Mouse (Mus musculus): ENCODE results near the gene Slc25a34. TPM values are rescaled to one million over a fixed set of nuclear protein-coding genes. Genes with fewer than 3 reads are reported as not detected.

The Slc25a34 gene
- polyA plus RNA-seq, 1 experiment from 2014 or later: not detected

- Histone ChIP-seq H3K4me1 (ENCODE audit: control insufficient read depth, insufficient read depth, low read length) (peaks cover 14% of the 10 kb centered on the region; the same call in 1 of the 2 replicates), H3K27ac (ENCODE audit: low read length) (peak overlapping the region; percentile 90), H3K4me2 (replicated peaks; ENCODE audit: low read depth, low read length) (peak overlapping the region; percentile 84), H3K9ac (replicated peaks; ENCODE audit: low read depth, low read length) (peak overlapping the region; percentile 82), H3K36me3 (ENCODE audit: control insufficient read depth, insufficient read depth, low read length) (peaks cover 21% of the 10 kb centered on the region), H3K4me3 (ENCODE audit: low read depth, low read length) (peak overlapping the region; percentile 79), H3K9me3 (ENCODE audit: control insufficient read depth, low read depth, low read length) (no peaks in the 10 kb centered on the region), H3K27me3 (ENCODE audit: control insufficient read depth, insufficient read depth, low read length) (no peaks in the 10 kb centered on the region)
- WGBS: 1% methylated on average over 18 of the region's 19 CpGs
- ATAC-seq (ENCODE audit: insufficient number of reproducible peaks, insufficient read depth, low FRiP score, low read depth): peak; percentile 65; the same call in 1 of the 2 replicates
Measured at GRCm38 (mm10) chr4:141598199-141598893, 25.3 kb downstream of the Slc25a34 start.

DNA sequence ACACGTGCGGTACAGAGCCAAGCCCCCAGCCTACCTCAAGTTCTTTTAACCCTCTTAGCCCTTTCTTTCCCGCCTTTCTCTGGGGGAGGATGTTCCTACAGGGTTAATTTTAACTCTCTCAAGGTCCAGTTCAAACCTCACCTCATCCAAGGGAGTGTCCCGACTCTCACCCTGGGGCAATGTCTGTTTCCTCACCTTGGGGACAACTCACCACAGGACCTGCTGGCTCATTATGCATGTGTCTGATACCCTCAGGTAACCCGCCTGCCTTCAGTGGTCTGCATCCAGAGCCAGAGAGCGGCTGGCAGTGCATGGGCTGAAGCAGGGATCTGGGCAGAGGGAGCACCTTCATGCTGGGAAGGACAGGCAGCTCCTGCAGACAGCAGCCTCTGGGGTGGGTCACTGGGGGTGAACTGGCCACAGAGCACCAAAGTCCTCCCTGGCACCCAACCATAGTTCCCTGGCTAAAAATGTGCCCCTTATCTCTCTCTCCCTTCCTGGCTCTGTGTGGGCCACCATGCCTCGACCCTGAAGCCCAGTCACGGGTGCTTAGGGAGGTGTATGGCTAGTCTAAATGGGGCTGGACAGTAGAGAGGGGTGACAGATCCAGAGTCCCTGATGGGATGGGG is 26.8 kb downstream of the Slc25a34 start:
- peaks cover 31% of the 10 kb centered on the region for H3K36me3 ChIP-seq (ENCODE audit: control insufficient read depth, insufficient read depth, low read length)
- H3K27me3 ChIP-seq (ENCODE audit: control insufficient read depth, insufficient read depth, low read length): no peaks in the 10 kb centered on the region
- peaks cover 14% of the 10 kb centered on the region; the same call in 1 of the 2 replicates for H3K4me1 ChIP-seq (ENCODE audit: control insufficient read depth, insufficient read depth, low read length)
- 83% methylated on average over 8 of the region's 8 CpGs for WGBS
- H3K9me3 ChIP-seq (ENCODE audit: control insufficient read depth, low read depth, low read length): no peaks in the 10 kb centered on the region
- ATAC-seq (ENCODE audit: insufficient number of reproducible peaks, insufficient read depth, low FRiP score, low read depth): no peak
- no peak overlapping the region for H3K4me2 ChIP-seq (replicated peaks; ENCODE audit: low read depth, low read length)
- H3K9ac ChIP-seq (replicated peaks; ENCODE audit: low read depth, low read length): no peak overlapping the region
- H3K4me3 ChIP-seq (ENCODE audit: low read depth, low read length): no peak overlapping the region
- no peak overlapping the region for H3K27ac ChIP-seq (ENCODE audit: low read length)

DNA sequence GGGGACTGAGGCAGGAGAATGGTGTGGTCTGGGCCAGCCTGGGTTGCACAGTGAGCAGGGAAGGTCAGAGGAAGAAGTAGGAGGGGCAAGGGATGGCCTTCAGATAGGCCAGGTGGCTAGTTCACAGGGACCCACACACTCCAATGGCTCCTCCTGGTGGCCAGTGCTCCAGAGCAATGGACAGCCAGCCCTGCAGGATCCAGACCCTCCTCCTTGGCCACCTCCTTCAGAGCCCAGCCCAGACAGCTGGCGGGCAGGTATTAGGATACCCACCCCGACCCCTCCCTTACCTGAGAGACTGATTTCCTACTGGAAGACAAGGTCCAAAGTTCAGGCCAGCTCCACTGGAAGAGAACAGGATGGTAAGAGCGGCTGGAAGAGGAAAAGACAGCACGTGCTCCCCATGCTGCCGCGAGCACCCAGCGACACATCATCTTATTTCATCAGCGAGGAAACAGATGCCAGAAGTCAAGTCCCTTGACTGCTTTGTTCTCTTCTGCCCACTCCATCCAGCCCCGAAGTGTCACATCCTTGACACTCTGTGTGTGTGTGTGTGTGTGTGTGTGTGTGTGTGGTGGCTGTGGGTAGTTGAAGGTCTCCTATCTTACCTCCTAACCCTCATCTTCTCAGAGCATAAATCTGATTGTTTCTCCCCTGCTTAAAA is 27.9 kb downstream of the Slc25a34 start:
- Histone ChIP-seq H3K27me3 (ENCODE audit: control insufficient read depth, insufficient read depth, low read length) (no peaks in the 10 kb centered on the region), H3K27ac (ENCODE audit: low read length) (no peak overlapping the region), H3K4me1 (ENCODE audit: control insufficient read depth, insufficient read depth, low read length) (peaks cover 14% of the 10 kb centered on the region; the same call in 1 of the 2 replicates), H3K4me3 (ENCODE audit: low read depth, low read length) (no peak overlapping the region), H3K4me2 (replicated peaks; ENCODE audit: low read depth, low read length) (no peak overlapping the region), H3K36me3 (ENCODE audit: control insufficient read depth, insufficient read depth, low read length) (peaks cover 38% of the 10 kb centered on the region), H3K9ac (replicated peaks; ENCODE audit: low read depth, low read length) (no peak overlapping the region), H3K9me3 (ENCODE audit: control insufficient read depth, low read depth, low read length) (no peaks in the 10 kb centered on the region)
- no peak; the same call in 1 of the 2 replicates for ATAC-seq (ENCODE audit: insufficient number of reproducible peaks, insufficient read depth, low FRiP score, low read depth)
- WGBS: 78% methylated on average over 9 of the region's 9 CpGs

GRCm38 (mm10) chr4:141595138-141595537 is 28.5 kb downstream of the Slc25a34 start:
- no peaks in the 10 kb centered on the region for H3K9me3 ChIP-seq (ENCODE audit: control insufficient read depth, low read depth, low read length)
- H3K4me3 ChIP-seq (ENCODE audit: low read depth, low read length): no peak overlapping the region
- WGBS: 91% methylated on average over 11 of the region's 11 CpGs
- H3K9ac ChIP-seq (replicated peaks; ENCODE audit: low read depth, low read length): no peak overlapping the region
- ATAC-seq (ENCODE audit: insufficient number of reproducible peaks, insufficient read depth, low FRiP score, low read depth): no peak
- H3K27ac ChIP-seq (ENCODE audit: low read length): no peak overlapping the region
- H3K4me1 ChIP-seq (ENCODE audit: control insufficient read depth, insufficient read depth, low read length): peaks cover 8% of the 10 kb centered on the region; the same call in 1 of the 2 replicates
- no peak overlapping the region for H3K4me2 ChIP-seq (replicated peaks; ENCODE audit: low read depth, low read length)
- H3K36me3 ChIP-seq (ENCODE audit: control insufficient read depth, insufficient read depth, low read length): peaks cover 41% of the 10 kb centered on the region
- H3K27me3 ChIP-seq (ENCODE audit: control insufficient read depth, insufficient read depth, low read length): no peaks in the 10 kb centered on the region

DNA sequence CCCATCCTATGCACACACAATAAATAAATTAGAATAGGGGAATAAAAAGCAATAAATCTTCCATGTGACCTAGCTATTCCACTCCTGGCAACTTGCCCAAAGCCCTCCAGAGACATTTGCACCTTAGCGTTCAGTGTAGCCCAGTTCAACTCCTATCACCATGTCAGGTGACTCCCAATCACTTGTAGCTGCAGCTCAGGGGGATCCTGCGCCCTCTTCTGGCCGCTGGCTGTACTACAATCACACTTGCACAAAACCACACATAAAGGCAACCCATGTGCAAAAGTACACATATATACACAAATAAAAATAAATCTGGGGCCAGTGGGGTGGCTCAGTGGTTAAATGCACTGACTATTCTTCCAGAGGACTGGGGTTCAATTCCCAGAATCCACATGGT is 32.1 kb downstream of the Slc25a34 start:
- H3K4me1 ChIP-seq (ENCODE audit: control insufficient read depth, insufficient read depth, low read length): 0 out of 2 replicates have a peak, but pooled peaks cover 5% of the 10 kb centered on the region
- ATAC-seq (ENCODE audit: insufficient number of reproducible peaks, insufficient read depth, low FRiP score, low read depth): no peak

GRCm38 (mm10) chr4:141583919-141584318 is 39.7 kb downstream of the Slc25a34 start:
- Histone ChIP-seq H3K36me3 (ENCODE audit: control insufficient read depth, insufficient read depth, low read length) (peaks cover 54% of the 10 kb centered on the region), H3K4me3 (ENCODE audit: low read depth, low read length) (no peak overlapping the region), H3K27me3 (ENCODE audit: control insufficient read depth, insufficient read depth, low read length) (no peaks in the 10 kb centered on the region), H3K9me3 (ENCODE audit: control insufficient read depth, low read depth, low read length) (no peaks in the 10 kb centered on the region), H3K27ac (ENCODE audit: low read length) (no peak overlapping the region), H3K4me1 (ENCODE audit: control insufficient read depth, insufficient read depth, low read length) (no peaks in the 10 kb centered on the region), H3K4me2 (replicated peaks; ENCODE audit: low read depth, low read length) (no peak overlapping the region), H3K9ac (replicated peaks; ENCODE audit: low read depth, low read length) (no peak overlapping the region)
- 87% methylated on average over 8 of the region's 8 CpGs for WGBS
- no peak for ATAC-seq (ENCODE audit: insufficient number of reproducible peaks, insufficient read depth, low FRiP score, low read depth)

More for the DNA sequence above, 32.1 kb downstream of the Slc25a34 start:
- H3K4me2 ChIP-seq (replicated peaks; ENCODE audit: low read depth, low read length): no peak overlapping the region
- H3K4me3 ChIP-seq (ENCODE audit: low read depth, low read length): no peak overlapping the region
- H3K27ac ChIP-seq (ENCODE audit: low read length): no peak overlapping the region
- H3K27me3 ChIP-seq (ENCODE audit: control insufficient read depth, insufficient read depth, low read length): no peaks in the 10 kb centered on the region
- H3K36me3 ChIP-seq (ENCODE audit: control insufficient read depth, insufficient read depth, low read length): peaks cover 66% of the 10 kb centered on the region
- 27% methylated on average over 3 of the region's 3 CpGs for WGBS
- H3K9me3 ChIP-seq (ENCODE audit: control insufficient read depth, low read depth, low read length): no peaks in the 10 kb centered on the region
- no peak overlapping the region for H3K9ac ChIP-seq (replicated peaks; ENCODE audit: low read depth, low read length)

- Histone ChIP-seq H3K9ac (replicated peaks; ENCODE audit: low read depth, low read length) (no peak overlapping the region), H3K4me3 (ENCODE audit: low read depth, low read length) (no peak overlapping the region), H3K4me2 (replicated peaks; ENCODE audit: low read depth, low read length) (no peak overlapping the region), H3K27me3 (ENCODE audit: control insufficient read depth, insufficient read depth, low read length) (no peaks in the 10 kb centered on the region), H3K27ac (ENCODE audit: low read length) (no peak overlapping the region), H3K36me3 (ENCODE audit: control insufficient read depth, insufficient read depth, low read length) (peaks cover 60% of the 10 kb centered on the region), H3K4me1 (ENCODE audit: control insufficient read depth, insufficient read depth, low read length) (no peaks in the 10 kb centered on the region), H3K9me3 (ENCODE audit: control insufficient read depth, low read depth, low read length) (no peaks in the 10 kb centered on the region)
- ATAC-seq (ENCODE audit: insufficient number of reproducible peaks, insufficient read depth, low FRiP score, low read depth): no peak
- WGBS: 93% methylated on average over 13 of the region's 13 CpGs
Measured at GRCm38 (mm10) chr4:141581051-141581450, 42.6 kb downstream of the Slc25a34 start.

DNA sequence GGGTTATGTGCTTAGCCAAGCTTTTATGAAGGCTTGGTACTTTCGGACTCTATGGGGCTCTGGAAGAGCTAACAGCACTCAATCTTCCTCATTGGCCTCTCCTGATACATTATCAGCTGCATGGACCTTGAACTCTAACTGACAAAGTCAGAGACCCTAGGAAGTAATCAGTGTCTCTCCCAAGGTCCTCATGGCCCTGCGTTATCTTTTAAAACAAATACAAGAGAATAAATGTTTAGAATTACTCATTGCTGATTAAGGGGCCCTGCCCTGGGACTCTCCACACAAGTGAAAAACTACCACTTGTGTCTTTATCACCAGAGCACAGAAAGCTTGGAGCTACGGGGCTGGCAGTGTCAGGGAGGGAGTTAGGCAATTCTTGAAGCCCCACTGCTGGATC is 44.8 kb downstream of the Slc25a34 start:
- Histone ChIP-seq H3K4me1 (ENCODE audit: control insufficient read depth, insufficient read depth, low read length) (0 out of 2 replicates have a peak, but pooled peaks cover under 1% of the 10 kb centered on the region), H3K4me3 (ENCODE audit: low read depth, low read length) (no peak overlapping the region), H3K9me3 (ENCODE audit: control insufficient read depth, low read depth, low read length) (no peaks in the 10 kb centered on the region), H3K4me2 (replicated peaks; ENCODE audit: low read depth, low read length) (no peak overlapping the region), H3K36me3 (ENCODE audit: control insufficient read depth, insufficient read depth, low read length) (peaks cover 44% of the 10 kb centered on the region), H3K9ac (replicated peaks; ENCODE audit: low read depth, low read length) (no peak overlapping the region), H3K27ac (ENCODE audit: low read length) (peak overlapping the region; percentile 33; the same call in 1 of the 2 replicates), H3K27me3 (ENCODE audit: control insufficient read depth, insufficient read depth, low read length) (no peaks in the 10 kb centered on the region)
- WGBS: 38% methylated on average over 3 of the region's 3 CpGs
- peak; percentile 69 for ATAC-seq (ENCODE audit: insufficient number of reproducible peaks, insufficient read depth, low FRiP score, low read depth)
